In genomic region chr12:111678997-111679396, GRCm38 (mm10) we compare ENCODE assay signal across 10 mouse cellular contexts. TPM values are rescaled to one million over a fixed set of nuclear protein-coding genes. Genes with fewer than 3 reads are reported as not detected.
DNase-seq lines count a peak whose midpoint lies in the region; ATAC-seq and TF ChIP-seq lines count a peak whose summit lies in the region.
"Had no signal": no experiment of that assay in that cellular context is flagged by ENCODE, and none has a peak within 500 bp of the region (broad histone marks: within the 10 kb centered on the region; RNA-seq: fewer than 3 reads in every experiment).

No protein-coding gene starts in this region.

- H3K27ac ChIP-seq in gastrocnemius, adult 2 months: peak overlapping the region; percentile 95; the same call in 1 of the 2 replicates
- H3K27ac ChIP-seq in ES-Bruce4 (ENCODE audit: insufficient read depth, low read length): no peak overlapping the region
- no peak overlapping the region for H3K27ac ChIP-seq in forebrain, postnatal 0 days (ENCODE audit: low read depth, low read length)

- 58% methylated on average over 7 of the region's 7 CpGs for WGBS in forebrain, postnatal 0 days

- H3K36me3 ChIP-seq in ES-Bruce4 (ENCODE audit: control insufficient read depth, insufficient read depth, low read length, poor library complexity, severe bottlenecking): no peaks in the 10 kb centered on the region
- peaks cover 14% of the 10 kb centered on the region for H3K36me3 ChIP-seq in forebrain, postnatal 0 days (ENCODE audit: insufficient read depth)

- intact Hi-C loops in gastrocnemius, adult 2 months (cut with DNase I): loop anchor here (5.0 kb wide), 1 partner anchor 33 kb away; the partner anchor contains the start of genes Apopt1 and Bag5

- no peak for DNase-seq in gastrocnemius, adult 2 months
- DNase-seq in gastrocnemius, adult 18-20 months (ENCODE audit: low spot score): no peak
- no peak for DNase-seq in forebrain, postnatal 0 days
- DNase-seq in testis, postnatal 14 days (ENCODE audit: low spot score): no peak
- DNase-seq in urinary bladder, postnatal 4 days (ENCODE audit: low spot score in 2 of 2): no peak
- no peak for DNase-seq in adrenal gland, postnatal 4 days (ENCODE audit: low spot score in 2 of 2)
- DNase-seq: gastrocnemius, postnatal 10 days; spleen, adult 18-20 months had no signal

- no peak for TF ChIP-seq CTCF in gastrocnemius, adult 2 months (IDR thresholded peaks at IDR 0.05)
- no peak for TF ChIP-seq CTCF in ES-Bruce4 (IDR thresholded peaks at IDR 0.05; ENCODE audit: low read depth, low read length)
- no peak for TF ChIP-seq CTCF in forebrain, postnatal 0 days (IDR thresholded peaks at IDR 0.05; ENCODE audit: low read depth)

- H3K27me3 ChIP-seq in ES-Bruce4 (ENCODE audit: control insufficient read depth, insufficient read depth, low read length, poor library complexity, severe bottlenecking): no peaks in the 10 kb centered on the region
- H3K27me3 ChIP-seq in forebrain, postnatal 0 days (ENCODE audit: insufficient read depth, low read length): no peaks in the 10 kb centered on the region

- no peak for TF ChIP-seq POLR2A in ES-Bruce4 (IDR thresholded peaks at IDR 0.05; ENCODE audit: insufficient read depth, low read length)

- peaks cover 4% of the 10 kb centered on the region for H3K4me1 ChIP-seq in ES-Bruce4 (ENCODE audit: control insufficient read depth, insufficient read depth, low read length)
- H3K4me1 ChIP-seq in forebrain, postnatal 0 days (ENCODE audit: insufficient read depth): peaks cover 11% of the 10 kb centered on the region

- H3K4me2 ChIP-seq in forebrain, postnatal 0 days (ENCODE audit: low read depth): peak overlapping the region; percentile 77

- H3K4me3 ChIP-seq in gastrocnemius, adult 2 months: peak overlapping the region; percentile 80
- peak overlapping the region; percentile 90 for H3K4me3 ChIP-seq in ES-Bruce4 (ENCODE audit: low read depth, low read length)
- peak overlapping the region; percentile 63 for H3K4me3 ChIP-seq in forebrain, postnatal 0 days (ENCODE audit: low read depth, low read length)

- TF ChIP-seq EP300 in ES-Bruce4 (IDR thresholded peaks at IDR 0.05; ENCODE audit: insufficient read depth, low read depth, low read length): no peak

- ATAC-seq in forebrain, postnatal 0 days: no peak
- peak; percentile 43 for ATAC-seq in megakaryocyte-erythroid progenitor cell, adult 5-6 weeks (replicated peaks; ENCODE audit: low FRiP score, low TSS enrichment, poor library complexity, severe bottlenecking)

- H3K9me3 ChIP-seq in ES-Bruce4 (replicated peaks; ENCODE audit: control insufficient read depth, insufficient read depth, low read length, poor library complexity, severe bottlenecking): no peaks in the 10 kb centered on the region
- no peaks in the 10 kb centered on the region for H3K9me3 ChIP-seq in forebrain, postnatal 0 days (ENCODE audit: low read length)

- no peak overlapping the region for H3K9ac ChIP-seq in ES-Bruce4 (ENCODE audit: low read depth, poor library complexity, severe bottlenecking)
- H3K9ac ChIP-seq in forebrain, postnatal 0 days: 0 out of 2 replicates have a peak overlapping the region, but pooled peaks have one; percentile 68

RNA-seq across cellular contexts. Expression of gene Trmt61a, which starts 1.1 kb away (rescaled TPM):
- total RNA-seq in gastrocnemius, adult 2 months (2021): 1 to 10 TPM; 3.1 to 3.8 TPM
- total RNA-seq in gastrocnemius, adult 18-20 months (2021): 1 to 10 TPM; 2.4 to 3.9 TPM
- polyA plus RNA-seq in ES-Bruce4 (2011; ENCODE audit: insufficient read depth, insufficient read length, low read depth, missing spikeins): 13.0 and 14.8 TPM in 2 replicates
- 15.9 and 19.6 TPM in 2 replicates for total RNA-seq in forebrain, postnatal 0 days (2014; rRNA removed)
- 8.8 and 10.9 TPM in 2 replicates for polyA plus RNA-seq in forebrain, postnatal 0 days (2015; fragmentation: Nextera tagmentation; extraction: Ambion mirVana)
- total RNA-seq in megakaryocyte-erythroid progenitor cell, adult 5-6 weeks (2014; fragmentation: Nextera tagmentation): 20.5 and 26.7 TPM in 2 replicates
- total RNA-seq in megakaryocyte-erythroid progenitor cell, adult 5-6 weeks (2017): 11.1 and 15.4 TPM in 2 replicates
- total RNA-seq in adrenal gland, postnatal 4 days (2021): 10 to 100 TPM; 11.7 to 13.8 TPM

RNA-seq across cellular contexts. Expression of gene Ckb, which starts 6.9 kb away (rescaled TPM):
- 10 to 100 TPM in 1 of 2 experiments, 1 to 10 TPM in 1; 6.7 to 10.8 TPM for total RNA-seq in gastrocnemius, adult 2 months (2021)
- total RNA-seq in gastrocnemius, adult 18-20 months (2021): 10 to 100 TPM in 1 of 2 experiments, 1 to 10 TPM in 1; 5.9 to 12.2 TPM
- polyA plus RNA-seq in ES-Bruce4 (2011; ENCODE audit: insufficient read depth, insufficient read length, low read depth, missing spikeins): 140 and 147 TPM in 2 replicates
- total RNA-seq in forebrain, postnatal 0 days (2014; rRNA removed): 1,430 and 1,456 TPM in 2 replicates
- 1,561 and 1,650 TPM in 2 replicates for polyA plus RNA-seq in forebrain, postnatal 0 days (2015; fragmentation: Nextera tagmentation; extraction: Ambion mirVana)
- total RNA-seq in megakaryocyte-erythroid progenitor cell, adult 5-6 weeks (2014; fragmentation: Nextera tagmentation): 2.7 TPM in 1 of 2 replicates, not detected in the other
- total RNA-seq in megakaryocyte-erythroid progenitor cell, adult 5-6 weeks (2017): 1.5 and 4.4 TPM in 2 replicates
- total RNA-seq in adrenal gland, postnatal 4 days (2021): 10 to 100 TPM; 39.6 to 40.9 TPM

RNA-seq across cellular contexts. Expression of gene Bag5, which starts 34.1 kb away (rescaled TPM):
- 10 to 100 TPM; 14.7 to 19.2 TPM for total RNA-seq in gastrocnemius, adult 2 months (2021)
- 10 to 100 TPM; 16.0 to 16.9 TPM for total RNA-seq in gastrocnemius, adult 18-20 months (2021)
- 13.4 and 14.6 TPM in 2 replicates for polyA plus RNA-seq in ES-Bruce4 (2011; ENCODE audit: insufficient read depth, insufficient read length, low read depth, missing spikeins)
- 50.6 and 54.2 TPM in 2 replicates for total RNA-seq in forebrain, postnatal 0 days (2014; rRNA removed)
- 60.7 and 71.2 TPM in 2 replicates for polyA plus RNA-seq in forebrain, postnatal 0 days (2015; fragmentation: Nextera tagmentation; extraction: Ambion mirVana)
- total RNA-seq in megakaryocyte-erythroid progenitor cell, adult 5-6 weeks (2014; fragmentation: Nextera tagmentation): 27.7 and 28.9 TPM in 2 replicates
- total RNA-seq in megakaryocyte-erythroid progenitor cell, adult 5-6 weeks (2017): 33.0 and 52.3 TPM in 2 replicates
- total RNA-seq in adrenal gland, postnatal 4 days (2021): 10 to 100 TPM; 35.8 to 37.0 TPM

RNA-seq across cellular contexts. Expression of gene Apopt1, which starts 34.1 kb away (rescaled TPM):
- 10 to 100 TPM; 37.4 to 46.7 TPM for total RNA-seq in gastrocnemius, adult 2 months (2021)
- 10 to 100 TPM; 40.5 to 43.5 TPM for total RNA-seq in gastrocnemius, adult 18-20 months (2021)
- polyA plus RNA-seq in ES-Bruce4 (2011; ENCODE audit: insufficient read depth, insufficient read length, low read depth, missing spikeins): 49.1 and 49.4 TPM in 2 replicates
- total RNA-seq in forebrain, postnatal 0 days (2014; rRNA removed): 27.8 and 30.1 TPM in 2 replicates
- polyA plus RNA-seq in forebrain, postnatal 0 days (2015; fragmentation: Nextera tagmentation; extraction: Ambion mirVana): 52.7 and 59.8 TPM in 2 replicates
- total RNA-seq in megakaryocyte-erythroid progenitor cell, adult 5-6 weeks (2014; fragmentation: Nextera tagmentation): 62.7 and 67.7 TPM in 2 replicates
- 55.5 and 56.4 TPM in 2 replicates for total RNA-seq in megakaryocyte-erythroid progenitor cell, adult 5-6 weeks (2017)
- 10 to 100 TPM; 65.4 to 70.1 TPM for total RNA-seq in adrenal gland, postnatal 4 days (2021)

Comparison
In these comparisons a context has a peak if more than half of its experiments do, and no peak if none do; other contexts are left out.
1. RNA of gene Ckb, which starts 6.9 kb away (total RNA-seq): 1,430 to 1,456 TPM in forebrain, postnatal 0 days; 39.6 to 40.9 TPM in adrenal gland, postnatal 4 days, 5.9 to 12.2 TPM in gastrocnemius, adult 18-20 months, 6.7 to 10.8 TPM in gastrocnemius, adult 2 months and 1.5 to 4.4 TPM in megakaryocyte-erythroid progenitor cell, adult 5-6 weeks; every median in the first group is over 10 times any median in the second.
2. Peak in every context shown above with its lines, with median percentiles within 50 percentile points of each other: H3K4me3 ChIP-seq.